Mouse (Mus musculus) heart, postnatal 10 days (tissue): ENCODE measurements at regions not wholly inside any gene's neighbourhood (a gene's known extent, or its start where the extent isn't known, plus 50 kb on each side); places are given as distances from the start of the nearest gene placed in this dataset.

Experiments
- DNase-seq, 2 experiments: peaks; one replicate each; pipeline ENCODE4 v3.0.0; 2021
- intact Hi-C: fragments of 180-260 bp; cut with DNase I; formaldehyde crosslinking; loops from one replicate; pipeline ENCODE4 v1.15.1; 2025

GRCm38 (mm10) chr2:128361436-128361835, 229.6 kb upstream of the Spdye4c start:
- no peak for DNase-seq
- intact Hi-C loops = no loop called here

DNA sequence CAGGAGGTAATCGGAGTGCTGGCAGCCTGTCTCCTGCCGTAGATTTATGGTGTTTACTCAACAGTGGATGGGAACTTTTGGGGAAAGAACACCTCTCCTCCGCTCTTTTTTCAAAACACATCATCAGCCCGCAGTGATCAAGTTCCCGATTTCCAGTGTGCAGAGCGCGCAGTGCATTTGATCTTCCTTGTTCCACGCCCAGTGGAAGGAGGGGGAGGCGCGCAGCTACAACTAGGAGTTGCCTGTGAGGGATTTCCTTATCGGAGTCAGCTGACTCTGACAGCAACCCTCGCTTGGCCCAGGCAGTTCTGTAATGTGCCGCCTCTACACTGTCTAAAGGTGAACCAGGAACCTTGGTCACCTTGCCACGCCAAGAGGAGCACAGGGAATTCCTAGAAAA, 226.8 kb upstream of the Spdye4c start:
- peak; percentile 72 to 78 for DNase-seq
- intact Hi-C loops = no loop called here

GRCm38 (mm10) chr2:128365004-128365403, 226.0 kb upstream of the Spdye4c start:
- intact Hi-C loops = no loop called here
- no peak for DNase-seq

- intact Hi-C loops = no loop called here
- no peak for DNase-seq
Measured at GRCm38 (mm10) chr2:128365775-128366174, 225.2 kb upstream of the Spdye4c start.

DNA sequence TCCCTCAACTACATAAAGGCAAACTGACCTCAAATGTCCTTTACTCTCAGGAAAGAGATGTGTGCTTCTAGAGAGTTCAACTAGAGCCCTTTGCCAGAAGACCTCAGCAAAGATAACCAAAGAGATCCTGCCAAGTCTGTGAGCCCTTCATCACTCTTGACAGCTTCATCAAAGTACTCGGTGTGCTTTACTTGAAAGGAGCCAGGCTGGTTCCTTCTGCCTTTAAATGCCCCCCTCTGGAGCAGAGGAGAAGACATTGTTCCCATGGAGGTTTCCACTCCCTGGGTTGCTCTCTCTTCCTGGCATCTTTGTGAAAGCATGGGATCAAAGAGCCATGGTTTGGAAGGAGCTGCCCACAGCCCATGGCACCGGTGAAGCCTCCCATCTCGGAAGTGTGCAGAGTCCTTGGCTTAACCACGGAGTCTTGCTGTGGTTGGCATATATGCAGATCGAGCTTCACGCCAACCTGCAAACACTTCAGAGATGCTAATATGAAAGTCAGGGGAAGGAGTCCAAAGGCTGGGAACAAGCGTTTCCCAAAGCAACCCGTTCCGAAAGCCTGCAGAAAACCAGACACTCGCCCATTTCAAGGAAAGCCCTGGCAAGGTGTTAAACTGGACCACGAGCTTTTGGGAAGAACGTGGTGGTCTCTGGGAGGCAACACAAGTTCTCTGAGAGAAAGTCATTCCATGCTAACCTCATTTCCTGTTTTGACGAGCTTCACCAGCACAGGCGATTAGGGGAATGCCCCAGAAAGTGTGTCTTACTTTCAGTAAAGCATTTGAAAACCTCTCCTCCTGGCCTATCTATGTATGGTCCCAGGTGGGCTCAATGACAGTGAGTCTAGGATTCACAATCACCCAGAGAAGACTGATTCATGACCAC, 223.5 kb upstream of the Spdye4c start:
- intact Hi-C loops = no loop called here
- DNase-seq = no peak

DNA sequence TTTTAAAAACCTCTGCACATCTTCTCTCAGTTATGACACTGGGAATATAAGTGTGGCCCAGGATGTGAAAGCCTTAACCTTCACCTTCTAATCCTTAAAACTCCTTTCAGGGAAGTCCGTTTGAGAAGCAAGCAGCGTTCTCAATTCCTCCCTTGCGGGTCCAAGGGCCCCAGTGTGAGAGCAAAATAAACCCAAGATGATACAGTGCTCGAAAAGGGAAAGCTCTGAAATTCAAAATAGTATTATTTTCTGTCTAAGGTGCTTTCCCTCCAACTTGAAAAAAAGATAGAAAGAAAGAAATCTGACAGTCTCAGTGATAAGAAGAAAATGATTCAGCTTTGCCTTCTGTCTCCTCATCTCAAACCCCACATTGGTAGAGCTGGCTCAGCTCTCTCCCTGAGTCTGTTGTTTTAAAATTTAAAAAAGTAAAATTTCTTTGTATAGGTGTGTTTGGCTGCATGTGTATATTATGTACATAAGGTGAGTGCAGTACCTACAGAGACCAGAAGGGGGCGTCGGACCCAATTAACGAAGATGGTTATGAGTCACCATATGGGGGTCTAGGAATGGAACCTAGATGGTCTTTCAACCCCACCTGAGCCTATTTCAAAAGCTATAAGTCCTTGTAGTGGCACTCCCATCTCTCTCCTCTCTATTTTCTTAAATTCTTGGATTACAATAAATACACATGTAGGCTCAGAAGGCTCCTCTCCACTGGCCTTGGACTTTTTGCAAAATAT, 222.3 kb upstream of the Spdye4c start:
- intact Hi-C loops = no loop called here
- DNase-seq = no peak

GRCm38 (mm10) chr2:128370821-128371220, 220.2 kb upstream of the Spdye4c start:
- intact Hi-C loops = no loop called here
- no peak for DNase-seq

DNA sequence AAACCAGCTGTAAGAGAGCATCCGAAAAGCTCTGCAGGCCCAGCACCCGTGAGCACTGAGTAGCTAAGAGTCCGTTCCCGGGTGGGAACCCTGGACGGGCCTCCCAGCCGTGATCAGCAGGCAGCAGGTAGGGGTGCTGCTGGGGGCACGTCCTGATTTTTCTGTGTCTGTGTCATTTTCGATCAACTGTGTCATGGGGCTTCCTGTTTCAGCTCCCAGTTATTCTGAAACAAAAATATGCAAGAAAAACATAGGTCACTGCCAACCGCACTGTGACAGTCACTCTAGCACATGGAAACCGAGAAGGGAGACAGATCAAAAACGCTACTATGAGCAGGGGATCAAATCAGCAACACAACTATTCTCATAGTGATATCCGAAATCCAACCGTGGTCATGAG, 218.8 kb upstream of the Spdye4c start:
- no peak for DNase-seq
- intact Hi-C loops = no loop called here

GRCm38 (mm10) chr2:128373363-128374252, 217.4 kb upstream of the Spdye4c start:
- DNase-seq = peak in 1 of 2 experiments; percentile 42
- intact Hi-C loops = no loop called here

- DNase-seq = no peak
Measured at GRCm38 (mm10) chr2:128374253-128374566, 216.8 kb upstream of the Spdye4c start.

GRCm38 (mm10) chr2:128374926-128375325, 216.1 kb upstream of the Spdye4c start:
- DNase-seq = no peak

More at GRCm38 (mm10) chr2:128374253-128374566, 216.8 kb upstream of the Spdye4c start:
- intact Hi-C loops = no loop called here

DNA sequence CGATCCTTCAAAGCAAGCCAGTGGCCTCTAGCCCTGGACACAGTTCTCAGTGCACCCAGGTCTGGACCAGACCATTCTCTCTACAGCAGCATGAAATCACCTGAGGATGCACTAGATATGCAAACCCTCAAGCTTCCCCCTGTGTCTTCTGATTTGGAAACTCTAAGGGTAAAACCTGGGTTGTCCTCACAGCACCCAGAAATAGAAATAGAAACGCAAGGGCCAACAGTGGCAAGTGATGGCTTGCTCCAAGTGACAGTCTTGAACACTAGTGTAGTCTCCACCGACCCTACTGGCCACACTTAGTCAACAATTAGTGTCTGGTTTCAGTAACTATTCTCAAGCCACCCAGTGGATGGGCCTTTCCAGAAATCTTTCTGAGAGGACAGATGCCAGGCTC, 215.2 kb upstream of the Spdye4c start:
- intact Hi-C loops = no loop called here
- DNase-seq = no peak

More at GRCm38 (mm10) chr2:128374926-128375325, 216.1 kb upstream of the Spdye4c start:
- intact Hi-C loops = no loop called here

- intact Hi-C loops = no loop called here
- no peak for DNase-seq
Measured at GRCm38 (mm10) chr2:128377176-128377575, 213.8 kb upstream of the Spdye4c start.

DNA sequence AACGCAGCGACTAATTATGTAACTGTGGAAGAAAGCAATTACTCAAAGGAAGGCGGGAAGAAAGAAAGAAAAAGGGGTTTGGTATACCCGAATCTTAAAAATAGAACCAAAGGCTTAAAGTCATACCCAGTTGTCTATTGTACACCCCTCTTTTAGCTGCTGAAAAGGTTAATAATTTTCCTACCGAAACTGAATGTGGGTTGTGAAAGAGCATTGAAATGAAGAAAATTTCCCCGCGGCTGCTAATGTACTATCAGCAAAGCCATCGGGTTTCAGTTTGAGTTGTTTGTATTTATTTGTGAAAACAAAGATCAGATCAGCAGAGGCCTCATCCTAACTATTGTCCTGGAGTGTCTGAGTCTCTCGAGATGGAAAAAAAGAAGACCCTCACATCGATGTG, 213.3 kb upstream of the Spdye4c start:
- intact Hi-C loops = no loop called here

GRCm38 (mm10) chr2:128378456-128378855, 212.6 kb upstream of the Spdye4c start:
- no peak for DNase-seq
- intact Hi-C loops = no loop called here

More for the DNA sequence above, 213.3 kb upstream of the Spdye4c start:
- DNase-seq = no peak

DNA sequence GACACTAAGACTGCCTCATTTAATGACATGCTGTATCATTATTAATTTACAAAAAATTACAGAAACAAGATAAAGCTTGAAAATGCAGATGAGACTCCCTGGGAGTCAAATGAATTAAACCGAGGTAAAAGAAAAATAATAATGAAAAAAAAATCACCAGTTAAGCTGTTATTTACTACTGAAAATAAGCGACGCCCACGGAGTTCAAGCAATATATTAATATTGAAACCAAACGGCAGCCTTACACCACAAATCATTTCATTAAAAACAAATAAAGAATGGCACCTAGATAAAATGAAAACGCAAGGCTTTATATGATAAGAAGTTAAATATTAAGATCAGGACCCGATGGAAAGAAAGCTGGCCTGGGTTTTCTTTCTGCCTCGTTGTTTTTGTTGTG, 211.9 kb upstream of the Spdye4c start:
- intact Hi-C loops = no loop called here

GRCm38 (mm10) chr2:128379554-128379953, 211.5 kb upstream of the Spdye4c start:
- intact Hi-C loops = no loop called here
- DNase-seq = no peak

More for the DNA sequence above, 211.9 kb upstream of the Spdye4c start:
- no peak for DNase-seq

GRCm38 (mm10) chr2:128380581-128380980, 210.4 kb upstream of the Spdye4c start:
- intact Hi-C loops = no loop called here
- no peak for DNase-seq

DNA sequence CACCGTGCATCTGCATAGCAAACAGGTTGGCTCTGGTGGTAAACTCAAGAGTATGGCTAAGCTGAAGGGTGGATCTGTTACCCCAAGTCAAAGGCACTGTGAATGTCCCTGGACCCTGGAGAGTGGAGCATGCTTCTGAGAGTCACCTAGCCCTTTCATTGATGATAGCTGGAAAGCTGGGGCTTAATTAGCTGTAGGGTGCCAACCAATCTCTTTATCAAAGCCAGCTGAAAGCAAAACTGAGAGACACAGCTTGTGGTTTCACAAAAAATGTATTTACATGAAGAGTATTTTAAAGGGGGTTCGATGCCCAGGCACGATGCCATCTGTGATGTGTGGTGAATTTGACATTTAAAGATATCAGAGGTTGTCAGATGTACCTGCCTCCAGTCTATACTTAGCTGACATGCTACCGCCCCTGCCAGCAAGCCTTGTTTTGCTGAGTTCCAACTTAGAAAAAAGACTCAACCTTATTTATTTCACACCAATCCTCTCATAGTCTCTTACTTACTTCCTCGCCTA, 209.3 kb upstream of the Spdye4c start:
- intact Hi-C loops = no loop called here
- no peak for DNase-seq

GRCm38 (mm10) chr2:128382473-128382872, 208.5 kb upstream of the Spdye4c start:
- intact Hi-C loops = no loop called here
- no peak for DNase-seq

- intact Hi-C loops = no loop called here
- no peak for DNase-seq
Measured at GRCm38 (mm10) chr2:128384612-128385011, 206.4 kb upstream of the Spdye4c start.
